Mouse (Mus musculus) erythroid progenitor cell, adult 5-6 weeks (primary cell): ENCODE results near the gene Scrg1. TPM values are rescaled to one million over a fixed set of nuclear protein-coding genes. Genes with fewer than 3 reads are reported as not detected.

Experiments used
- ATAC-seq: replicated peaks from 2 replicates; pipeline ENCODE4 v1.8.0; 2016; ENCODE audit warnings: moderate number of reproducible peaks, mild to moderate bottlenecking, moderate TSS enrichment, inconsistent platforms; ENCODE audit not compliant: poor library complexity, low FRiP score, severe bottlenecking
- total RNA-seq, 2 experiments: library from RNA; stranded (forward) in 1 of 2; stranded (reverse) in 1 of 2; fragments of 150-400 nt in 1 of 2; fragments of 186-747, 209-891 nt in 1 of 2; gene quantifications; 2 replicates each; pipeline versions ENCODE4 v1.2.3 to v1.2.4; 2015 to 2017; ENCODE audit warnings: low replicate concordance in 2 of 2

Gene Scrg1
- total RNA-seq, 2 experiments from 2014 or later, result not detected

DNA sequence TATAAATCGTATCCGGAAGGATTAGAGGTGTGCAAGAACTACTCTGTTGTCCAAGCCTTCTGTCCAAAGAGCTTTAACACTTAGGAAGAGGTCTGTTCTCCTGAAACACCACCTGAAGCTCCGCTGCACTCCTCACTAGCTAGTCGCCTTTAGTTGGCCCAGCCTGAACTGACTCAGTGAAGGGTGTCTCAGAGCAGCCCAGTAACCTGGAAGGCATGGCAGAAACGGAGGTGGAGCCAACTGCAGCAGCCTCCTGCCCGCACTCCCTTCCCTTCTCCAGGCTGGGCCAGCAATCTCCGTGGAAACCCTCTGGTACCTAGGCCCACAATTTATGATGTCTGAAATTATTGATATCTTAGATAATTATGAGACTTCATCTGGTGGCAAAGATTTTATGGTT is 5.0 kb upstream of the Scrg1 start:
- no peak for ATAC-seq

DNA sequence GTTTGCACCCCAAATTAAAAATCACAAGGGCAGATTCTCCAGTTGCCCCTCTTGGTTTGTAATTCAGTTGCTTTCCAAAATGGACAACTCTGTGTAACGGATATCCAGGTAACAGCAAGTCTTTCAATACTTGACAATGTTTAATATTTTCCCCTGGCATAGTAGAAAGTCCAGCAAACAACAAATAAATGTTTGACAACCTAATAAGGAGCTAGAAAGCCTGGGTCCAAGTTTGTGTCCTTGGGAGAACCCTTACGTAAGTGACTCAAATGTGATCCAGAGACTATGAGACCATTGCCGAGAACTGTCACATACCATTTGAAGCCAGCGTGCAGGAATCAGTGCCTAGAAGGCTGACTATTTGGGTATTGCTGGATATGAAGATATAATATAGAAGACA is 3.8 kb upstream of the Scrg1 start:
- ATAC-seq, result no peak

DNA sequence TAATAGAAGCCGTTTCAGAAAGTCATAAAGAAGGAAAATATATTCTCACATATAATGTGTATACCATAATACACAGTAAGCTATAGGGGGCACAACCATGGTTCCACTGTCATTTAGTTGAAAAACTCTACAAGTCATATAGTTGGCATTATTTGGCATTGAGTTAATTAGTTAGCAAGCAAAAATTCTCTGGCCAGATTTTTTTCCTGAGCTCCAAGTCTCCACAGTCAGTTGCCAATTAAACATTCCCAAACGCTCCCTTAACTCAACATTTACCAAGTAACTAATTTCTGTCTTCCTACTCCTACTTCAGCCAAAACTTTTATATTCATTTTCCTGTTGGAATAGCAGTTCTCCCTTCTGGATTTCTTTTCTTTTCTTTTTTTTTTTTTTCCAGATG is 2.4 kb upstream of the Scrg1 start:
- no peak for ATAC-seq

DNA sequence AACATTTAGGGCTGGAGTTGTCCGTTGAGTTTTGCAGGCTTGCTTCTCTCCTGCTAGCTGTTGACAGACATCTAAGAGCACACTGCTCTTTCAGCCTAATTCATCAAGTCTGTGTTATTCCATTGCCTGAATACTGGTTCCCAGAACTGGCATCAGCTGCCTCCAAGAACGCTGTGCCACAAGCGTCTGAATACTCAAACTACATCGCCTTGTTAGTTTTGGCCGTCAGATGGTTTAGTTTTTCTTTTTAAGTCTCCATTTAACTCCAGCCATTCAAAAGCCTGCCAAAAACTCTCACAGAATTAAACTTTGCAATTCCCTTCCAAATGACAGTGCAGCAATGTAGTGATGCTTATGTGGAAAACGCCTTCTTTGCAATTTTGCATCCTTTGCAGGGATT is 1.4 kb downstream of the Scrg1 start:
- no peak for ATAC-seq

DNA sequence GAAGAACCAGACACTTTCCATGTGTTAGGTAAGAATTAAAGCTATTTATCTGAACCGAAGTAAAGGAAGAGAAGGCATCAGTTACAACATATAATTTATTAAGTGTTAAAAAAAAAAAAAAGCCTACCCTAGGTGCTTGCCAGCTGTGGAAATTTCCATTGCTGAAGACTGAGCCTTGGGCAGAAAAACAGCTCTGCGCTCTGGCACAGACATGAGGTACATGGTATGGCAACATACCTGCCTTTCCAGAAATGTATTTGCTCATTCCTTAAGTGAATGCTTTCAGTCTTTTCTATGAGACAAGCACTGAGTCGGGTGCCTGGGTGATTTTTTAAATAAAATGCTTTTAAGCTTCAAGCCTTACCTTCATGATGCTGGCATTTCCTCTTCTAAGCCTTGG is 2.2 kb downstream of the Scrg1 start:
- no peak for ATAC-seq

DNA sequence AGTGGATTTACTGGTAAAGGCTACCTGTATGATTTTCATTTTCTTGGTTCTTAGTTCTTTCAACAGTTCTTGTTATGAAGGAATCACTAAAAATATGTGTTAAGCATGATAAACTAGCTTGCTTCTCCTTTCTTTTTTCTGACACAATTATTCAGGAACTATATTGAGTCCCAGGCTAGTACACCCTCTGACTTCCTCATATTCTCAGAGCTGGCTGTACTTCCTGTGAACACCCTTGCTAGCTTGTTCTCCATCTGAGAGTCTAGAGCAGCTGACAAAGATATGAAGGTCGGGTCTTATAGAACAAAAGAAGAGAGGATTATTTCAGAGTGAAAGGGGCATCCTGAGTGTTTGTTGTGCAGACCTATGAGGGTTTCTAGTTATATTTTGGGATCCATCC is 7.1 kb downstream of the Scrg1 start:
- no peak for ATAC-seq

DNA sequence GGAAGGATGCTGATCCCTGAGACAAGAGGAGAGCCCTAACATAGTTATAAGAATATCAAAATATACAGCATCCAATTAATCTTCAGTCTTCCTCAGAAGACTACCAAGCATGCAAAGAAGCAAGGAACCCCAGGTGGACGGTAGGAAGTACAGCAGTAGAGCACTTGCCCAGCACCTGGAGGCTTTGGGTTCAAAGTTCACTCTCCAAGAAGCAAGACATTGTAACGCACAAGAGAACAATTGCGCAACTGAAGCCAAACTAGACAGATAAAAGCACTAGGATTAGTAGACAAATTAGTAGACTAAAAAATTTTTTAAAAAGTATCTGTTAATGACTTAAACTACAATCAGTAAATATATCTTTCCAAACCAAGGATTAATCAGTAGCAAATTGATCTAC is 8.0 kb downstream of the Scrg1 start:
- no peak for ATAC-seq

DNA sequence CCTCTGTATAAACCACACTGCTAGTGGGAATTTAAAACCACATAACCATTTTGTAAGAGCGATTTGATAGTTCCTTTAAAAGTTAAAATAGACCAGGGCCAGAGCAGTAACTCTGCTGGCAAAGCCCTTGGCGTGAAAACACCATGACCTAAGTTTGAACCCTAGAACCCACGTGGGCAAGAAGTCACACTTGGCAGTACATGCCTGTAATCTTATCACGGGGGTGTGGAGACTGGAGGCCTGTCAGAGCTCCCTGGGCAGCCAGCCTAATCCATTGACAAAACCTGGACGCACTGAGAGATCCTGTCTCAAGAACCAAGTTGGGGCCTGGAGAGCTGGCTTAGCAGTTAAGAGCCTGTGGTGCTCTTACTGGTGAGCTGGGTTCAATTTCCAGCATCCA is 12.9 kb downstream of the Scrg1 start:
- ATAC-seq, result no peak

DNA sequence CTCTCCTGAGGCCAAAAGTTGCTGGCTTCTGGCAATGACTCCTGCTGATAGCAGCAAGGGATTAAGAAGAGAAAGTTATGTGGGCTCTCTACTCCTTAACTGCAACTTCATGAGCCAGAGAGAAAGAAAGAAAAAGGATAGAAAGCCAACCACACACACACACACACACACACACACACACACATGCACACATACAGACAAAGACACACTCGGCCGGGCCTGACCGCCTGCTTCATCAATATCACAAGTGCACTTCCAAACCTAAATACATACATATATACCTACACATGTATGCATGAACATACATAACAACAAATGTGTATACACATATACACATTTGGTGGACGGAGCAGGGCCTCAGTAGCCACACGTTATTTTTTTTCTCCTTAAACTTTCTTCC is 15.1 kb downstream of the Scrg1 start:
- no peak for ATAC-seq

DNA sequence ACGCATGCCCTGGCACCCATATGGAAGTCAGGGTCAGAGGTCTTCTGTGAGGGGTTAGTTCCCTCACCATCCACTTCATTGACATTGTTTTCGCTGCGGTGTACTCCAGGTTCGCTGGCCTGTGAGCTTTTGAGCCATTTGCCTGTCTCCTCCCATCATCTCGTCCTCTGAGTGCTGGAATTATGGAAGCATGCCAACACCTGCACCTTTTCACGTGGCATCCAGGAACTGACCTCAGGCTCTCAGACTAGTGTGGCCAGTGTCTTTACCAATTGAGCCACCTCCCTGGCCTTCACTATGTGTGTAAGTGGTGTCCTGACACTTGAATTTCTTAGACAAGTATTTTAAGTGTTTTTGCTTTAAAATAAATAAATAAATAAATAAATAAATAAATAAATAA is 18.0 kb downstream of the Scrg1 start:
- no peak for ATAC-seq

DNA sequence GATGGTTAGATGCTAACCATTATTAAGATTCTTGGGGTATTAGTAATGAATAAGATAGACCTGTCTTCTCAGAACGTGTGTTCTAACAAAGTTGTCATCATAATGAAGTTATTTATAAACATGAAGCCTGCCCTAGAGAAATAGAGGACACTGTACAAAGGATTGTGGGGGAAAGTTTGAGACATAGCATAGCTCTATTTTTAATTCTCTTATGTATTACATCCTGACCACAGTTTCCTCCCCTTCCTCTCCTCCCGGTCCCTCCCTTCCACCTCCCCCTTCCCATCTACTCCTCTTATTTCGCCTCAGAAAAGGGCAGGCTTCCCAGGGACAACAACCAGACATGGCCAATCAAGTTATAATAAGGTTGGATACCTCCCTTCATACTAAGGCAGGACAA is 22.7 kb downstream of the Scrg1 start:
- no peak for ATAC-seq

DNA sequence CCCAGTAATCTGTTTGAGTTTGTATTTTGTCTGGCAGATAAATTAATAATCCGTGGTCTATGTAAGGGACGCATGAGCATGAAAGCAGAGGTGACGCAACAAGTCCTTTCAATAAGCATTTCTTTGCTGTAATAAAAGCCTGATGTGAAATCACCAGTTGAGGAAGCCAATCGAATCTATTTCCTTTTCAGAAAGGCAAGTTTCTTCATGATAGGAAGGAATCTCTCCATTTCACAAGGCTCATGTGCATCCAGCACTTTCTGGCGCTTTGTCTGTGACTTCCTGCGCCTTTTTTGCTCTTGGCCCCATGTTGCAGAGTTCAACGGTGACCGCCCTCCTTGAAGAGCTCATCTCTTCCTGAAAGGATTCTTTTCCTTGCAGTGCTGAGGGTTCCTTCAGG is 24.0 kb downstream of the Scrg1 start:
- no peak for ATAC-seq

DNA sequence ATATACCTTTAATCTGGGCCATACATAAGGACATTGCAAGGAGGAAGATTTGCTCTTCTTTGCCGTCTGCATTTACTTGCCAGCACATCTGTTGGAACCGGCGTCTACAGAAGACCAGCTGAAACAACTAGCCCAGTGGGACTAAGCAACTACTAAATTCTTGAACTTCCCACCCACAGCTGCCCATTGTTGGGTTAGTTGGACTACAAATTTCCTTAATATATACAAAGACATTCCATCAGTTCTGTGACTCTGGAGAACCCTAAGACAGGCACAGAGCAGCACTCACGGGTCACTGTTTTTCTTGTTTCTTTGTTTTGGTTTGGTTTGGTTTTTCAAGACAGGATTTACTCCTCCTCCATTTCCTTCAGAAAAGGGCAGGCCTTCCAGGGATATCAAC is 24.9 kb downstream of the Scrg1 start:
- ATAC-seq, result no peak

DNA sequence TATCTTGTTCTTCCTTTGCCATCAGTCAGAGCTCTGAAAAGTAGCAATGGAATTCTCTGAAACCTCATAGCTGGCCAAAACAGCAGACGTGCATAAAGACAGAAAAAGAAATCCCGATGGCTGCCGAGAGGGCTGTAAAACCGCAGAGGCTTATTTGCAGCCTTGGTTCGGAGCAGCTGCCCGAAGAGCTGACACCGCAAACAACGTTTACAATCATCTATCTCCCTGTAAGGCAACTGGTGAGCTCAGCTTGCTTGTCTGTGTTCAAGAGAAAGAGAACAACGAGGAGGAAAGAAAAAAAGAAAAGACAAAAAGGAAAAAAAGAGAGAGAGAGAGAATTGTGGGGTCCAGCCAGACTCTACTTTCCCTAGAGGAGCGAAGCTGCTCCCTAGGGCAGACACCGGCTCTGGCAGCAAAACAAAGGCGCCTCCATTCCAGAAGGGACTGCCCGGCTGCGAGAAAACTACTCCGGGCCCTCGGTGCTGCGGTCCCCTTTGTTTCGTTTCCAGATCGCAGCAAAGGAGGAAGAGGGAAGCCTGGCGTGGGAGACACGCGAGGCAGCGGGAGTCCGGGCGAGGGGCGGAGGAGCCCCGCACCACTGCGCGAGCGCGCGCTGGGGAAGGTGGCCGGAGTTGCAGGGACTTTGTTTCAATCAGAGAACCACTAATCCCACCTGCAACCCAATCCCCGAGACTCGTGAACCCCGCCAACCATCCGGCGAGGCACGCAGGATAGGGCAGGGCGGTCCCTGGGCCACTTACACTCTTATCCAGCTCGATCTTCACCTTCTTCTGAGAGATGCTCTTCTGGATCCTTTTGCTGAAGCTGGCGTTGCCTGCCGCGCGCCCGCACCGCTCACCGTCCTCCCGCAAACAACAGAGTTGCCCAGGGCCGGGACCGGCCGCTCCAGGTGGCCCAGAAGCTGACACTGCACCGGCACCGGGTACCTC is 31.0 kb downstream of the Scrg1 start:
- ATAC-seq, result peak; percentile 43

DNA sequence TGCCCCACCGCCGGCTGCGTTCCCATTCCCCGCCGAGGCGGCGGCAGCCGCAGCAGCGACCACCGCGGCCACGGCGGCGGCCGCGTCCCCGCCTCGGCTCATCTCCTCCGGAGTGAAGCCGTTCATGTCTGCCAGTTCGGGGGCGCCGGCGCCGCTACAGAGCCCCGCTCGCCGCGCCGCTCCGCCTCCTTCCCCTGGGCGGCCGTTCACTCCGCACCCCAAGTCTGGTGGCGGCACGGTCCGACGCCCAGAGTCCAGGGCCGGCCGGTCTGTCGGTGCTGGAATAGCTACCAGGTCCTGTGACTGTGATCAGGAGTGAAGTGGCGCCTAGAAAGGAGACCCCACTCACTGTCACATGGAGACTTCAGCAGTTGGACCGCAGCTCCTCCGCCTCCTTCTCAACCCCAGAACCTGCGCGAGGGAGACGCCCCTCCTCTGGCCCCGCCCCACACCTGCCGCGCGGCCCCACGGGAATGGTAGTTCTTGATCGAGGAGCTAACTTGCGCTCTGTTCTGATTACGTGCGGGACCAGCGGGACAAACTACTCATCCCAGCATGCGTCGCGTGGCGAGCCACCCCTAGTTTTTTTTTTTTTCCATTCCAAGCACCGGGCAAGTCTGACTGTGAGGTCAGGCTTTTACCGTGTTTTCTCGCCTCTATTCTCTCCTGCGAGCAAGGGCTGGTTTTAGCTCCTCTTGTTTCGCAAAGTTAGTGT is 31.9 kb downstream of the Scrg1 start, which contains the start of gene Sap30:
Gene Sap30, minus strand, starts transcription at position 420 of the 715 bp plus-strand sequence.
- ATAC-seq, result peak; percentile 95

DNA sequence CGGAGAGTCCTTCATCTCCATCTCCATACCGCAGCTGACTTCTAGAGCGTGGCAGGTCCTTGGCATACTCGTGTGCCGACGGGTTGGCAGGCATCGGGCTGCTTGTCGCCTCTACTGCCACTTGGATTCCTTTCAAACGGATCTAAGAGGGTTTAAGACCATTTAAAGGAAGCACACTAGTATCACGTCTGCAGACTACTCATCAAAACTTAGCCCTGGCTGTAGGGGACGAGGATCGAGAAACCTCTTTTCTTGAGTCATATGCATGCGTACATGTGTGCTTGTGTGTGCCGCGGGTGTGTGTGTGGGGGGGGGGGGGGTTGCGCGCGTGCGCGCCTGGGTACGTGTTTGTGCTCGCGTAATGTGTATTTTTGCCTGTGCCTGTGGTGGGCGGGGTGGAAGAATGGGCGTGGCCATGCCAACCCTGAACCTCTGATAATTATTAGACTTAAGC is 32.6 kb downstream of the Scrg1 start:
- ATAC-seq, result peak; percentile 65

DNA sequence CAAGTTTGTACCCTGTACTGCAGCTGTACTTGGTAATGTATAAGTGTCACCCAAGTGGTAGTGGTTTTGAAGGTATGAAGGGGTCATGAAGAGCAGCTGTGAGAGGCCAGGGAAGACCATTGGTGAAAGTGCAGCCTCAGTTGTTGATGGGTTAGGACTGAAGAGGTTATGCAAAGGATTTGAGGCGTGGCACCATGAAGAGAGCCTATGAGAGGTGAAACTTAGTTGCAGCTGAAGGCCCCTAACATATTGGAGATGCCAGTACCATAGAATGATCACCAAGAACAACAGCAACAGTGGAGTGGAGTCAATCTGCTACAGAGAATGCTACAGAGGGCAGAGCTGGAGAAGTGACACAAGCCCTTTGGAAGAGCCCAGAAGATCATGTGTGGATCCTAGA is 33.6 kb downstream of the Scrg1 start:
- ATAC-seq, result no peak

DNA sequence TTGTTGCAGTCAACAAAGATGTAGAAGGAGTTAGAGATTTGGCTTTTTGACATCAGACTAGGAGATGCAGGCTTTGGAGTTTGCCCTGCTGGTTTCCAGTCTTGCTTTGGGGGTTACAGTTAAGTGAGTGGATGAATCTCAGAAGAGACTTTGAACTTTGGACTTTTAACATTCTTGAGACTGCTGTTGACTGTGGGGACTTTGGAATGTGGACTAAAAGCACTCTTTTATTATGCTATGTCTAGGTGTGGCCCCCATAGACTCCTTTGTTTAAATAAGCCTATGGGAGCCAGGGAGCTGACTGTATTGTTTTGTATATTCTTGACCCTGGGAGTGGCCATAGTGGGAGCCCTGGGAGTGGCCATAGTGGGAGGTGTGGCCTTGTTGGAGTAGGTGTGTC is 34.2 kb downstream of the Scrg1 start:
- no peak for ATAC-seq

DNA sequence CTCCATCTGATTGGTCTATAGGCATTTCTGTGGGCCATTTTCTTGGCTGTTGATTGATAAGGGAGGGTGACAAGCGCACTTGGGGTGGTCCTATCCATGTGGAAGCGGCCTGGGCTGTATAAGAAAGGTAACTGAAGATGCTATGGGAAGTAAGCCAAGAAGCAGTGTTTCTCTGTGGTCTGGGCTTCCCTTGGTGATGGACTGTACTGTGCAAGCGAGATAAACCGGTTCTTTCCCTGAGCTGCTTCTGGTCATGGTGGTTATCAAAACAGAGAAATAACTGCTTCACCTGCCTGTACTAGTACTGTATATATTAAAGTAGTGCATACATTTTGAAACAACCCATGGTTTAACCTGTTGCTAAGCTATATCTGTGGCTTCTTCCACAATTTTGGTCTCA is 36.1 kb downstream of the Scrg1 start:
- no peak for ATAC-seq

DNA sequence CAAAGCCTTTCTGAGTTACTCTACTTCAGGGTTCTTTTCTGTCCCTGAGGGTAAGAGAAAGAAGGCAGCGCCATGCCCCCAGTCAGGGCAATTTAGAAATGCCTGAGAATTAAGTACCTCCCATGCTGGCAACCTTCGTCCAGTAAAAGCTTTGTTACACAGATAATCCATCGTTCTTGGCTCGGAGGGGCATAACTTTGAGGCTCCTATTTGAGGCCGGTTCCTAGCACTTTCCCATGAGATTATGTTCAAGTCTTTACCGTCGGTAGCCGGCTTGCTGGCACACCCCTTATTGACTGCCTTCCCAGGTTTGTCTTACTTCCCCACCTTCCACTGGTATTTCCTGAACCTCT is 42.7 kb downstream of the Scrg1 start:
- ATAC-seq, result no peak

DNA sequence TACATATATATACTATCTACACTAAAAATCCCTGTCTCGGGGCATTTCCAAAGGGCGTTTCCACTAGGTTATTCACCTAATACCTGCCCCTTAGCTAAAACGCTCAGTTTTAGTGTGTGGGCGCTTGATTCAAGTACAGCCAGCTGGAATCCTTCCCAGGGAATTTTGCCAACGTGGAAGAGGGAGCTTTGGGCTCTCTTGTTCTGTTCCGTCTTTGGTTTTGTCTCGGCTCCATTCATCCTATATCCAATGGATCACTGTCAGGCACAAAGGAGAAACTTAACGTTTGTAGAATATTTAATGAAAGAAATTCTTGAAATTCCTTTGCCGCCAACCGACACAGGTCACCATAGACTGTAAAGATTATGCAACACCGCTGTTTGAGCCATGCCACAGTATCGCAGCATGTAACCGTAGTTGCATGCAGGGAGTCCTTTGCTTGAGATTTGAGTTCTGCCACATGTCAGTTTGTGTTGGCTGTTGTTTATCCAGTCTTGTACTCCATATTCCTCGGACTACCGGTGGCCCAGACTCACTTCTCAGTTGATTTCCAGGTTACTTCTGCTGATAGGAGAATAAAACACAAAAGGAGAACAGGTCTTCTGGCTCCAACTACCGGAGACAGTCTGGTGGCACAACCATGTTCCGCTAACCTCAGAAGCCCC is 43.3 kb downstream of the Scrg1 start:
- no peak for ATAC-seq
